Mouse (Mus musculus) layer of hippocampus, postnatal 36 days (tissue): ENCODE measurements around the gene Tab2. TPM values are rescaled to one million over a fixed set of nuclear protein-coding genes. Genes with fewer than 3 reads are reported as not detected.

Experiments
- DNase-seq, 2 experiments: peaks; one replicate each; pipeline ENCODE4 v3.0.0; 2022
- total RNA-seq, 2 experiments: library from RNA; stranded (reverse); gene quantifications; 2 replicates each; pipeline ENCODE4 v1.2.3; 2021

Tab2 gene
- total RNA-seq: 10 to 100 TPM; 58.5 to 60.6 TPM

DNA sequence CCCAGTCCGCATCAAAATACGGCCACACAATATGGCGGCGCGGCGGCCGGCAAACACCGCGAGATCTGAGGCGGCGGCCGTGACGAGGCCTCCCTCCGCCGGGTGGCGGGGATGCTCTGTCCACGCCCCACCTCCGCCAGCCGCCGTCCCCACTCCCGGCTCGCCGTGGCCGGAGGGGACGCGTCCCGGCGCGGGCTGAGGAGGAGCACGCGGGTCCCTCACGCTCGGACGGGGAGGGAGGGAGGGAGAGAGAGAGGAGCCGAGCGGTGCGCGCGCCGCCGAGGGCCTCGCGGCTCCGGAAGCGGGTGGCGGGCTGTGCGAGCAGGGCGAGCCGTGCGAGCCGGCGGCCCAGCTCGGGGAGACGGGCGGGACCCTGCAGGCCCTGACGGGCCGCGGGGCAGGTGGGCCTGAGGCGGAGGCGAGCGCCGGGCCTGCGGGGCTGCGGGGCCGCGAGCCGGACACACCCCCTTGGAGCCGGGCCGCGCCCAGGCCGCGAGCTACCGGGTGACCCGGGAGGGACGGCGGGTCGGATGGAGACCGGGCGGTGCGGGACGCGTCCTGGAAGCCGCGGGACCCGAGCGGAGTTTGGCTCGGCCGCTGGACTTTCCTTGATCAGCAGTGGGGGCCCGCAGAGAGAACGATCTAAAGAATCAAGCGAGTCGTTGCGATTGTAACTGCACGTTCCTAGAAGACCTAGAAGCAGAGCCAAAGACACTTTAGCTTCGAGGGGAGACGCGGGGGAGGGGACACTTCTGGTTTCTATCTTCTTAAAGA, at the start of gene Tab2:
Tab2 (minus strand) TSS at position 3 of the 774 bp plus-strand sequence.
- peak; percentile 86 to 90 for DNase-seq

GRCm38 (mm10) chr10:7992258-7992919, 36.4 kb upstream of the Tab2 start:
- no peak for DNase-seq

GRCm38 (mm10) chr10:7991596-7991995, 35.6 kb upstream of the Tab2 start:
- DNase-seq: no peak

DNA sequence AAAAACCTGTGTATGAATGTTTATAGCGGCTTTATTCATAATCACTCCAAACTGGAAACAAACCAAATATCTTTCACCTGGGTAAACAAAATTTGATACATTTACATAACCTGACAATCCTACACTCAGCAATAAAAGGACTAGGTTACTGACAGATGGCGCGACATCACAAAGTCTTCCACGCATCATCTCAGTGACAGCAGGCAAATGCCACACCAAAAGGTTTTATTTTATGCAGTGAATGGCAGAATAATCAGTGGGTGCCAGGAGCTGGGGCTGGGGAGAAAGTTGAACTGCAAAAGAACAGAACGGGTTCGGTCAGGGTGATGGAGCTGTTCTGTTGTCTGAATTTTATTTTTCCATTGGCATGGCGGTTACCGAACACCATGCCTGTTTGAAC, 31.5 kb upstream of the Tab2 start:
- DNase-seq: peak; percentile 41 to 51

GRCm38 (mm10) chr10:7976462-7976861, 20.4 kb upstream of the Tab2 start:
- no peak for DNase-seq

DNA sequence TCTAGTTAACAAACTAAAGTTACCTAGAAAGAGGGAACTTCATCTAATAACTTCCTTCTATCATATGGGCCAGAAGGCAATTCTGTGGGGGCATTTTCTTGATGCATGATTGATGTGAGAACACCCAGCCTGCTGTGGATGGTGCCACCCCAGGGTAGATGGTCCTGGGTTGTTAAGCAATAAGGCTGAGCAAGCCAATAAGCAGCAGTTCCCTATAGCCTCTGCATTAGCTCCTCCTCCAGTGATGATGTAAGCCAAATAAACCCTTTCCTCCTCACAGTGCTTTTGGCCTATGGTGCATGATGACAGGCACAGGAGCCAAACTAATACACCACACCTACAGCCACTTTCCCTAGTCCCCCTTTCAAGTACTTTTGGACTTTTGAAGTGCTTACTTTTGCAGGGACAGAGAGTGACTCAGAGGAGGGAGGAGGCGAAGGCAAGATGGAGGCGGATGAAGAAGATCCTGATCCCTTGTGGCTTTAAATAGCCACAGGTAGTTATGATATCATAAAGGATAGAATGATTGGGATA, 12.8 kb upstream of the Tab2 start:
- DNase-seq: no peak

DNA sequence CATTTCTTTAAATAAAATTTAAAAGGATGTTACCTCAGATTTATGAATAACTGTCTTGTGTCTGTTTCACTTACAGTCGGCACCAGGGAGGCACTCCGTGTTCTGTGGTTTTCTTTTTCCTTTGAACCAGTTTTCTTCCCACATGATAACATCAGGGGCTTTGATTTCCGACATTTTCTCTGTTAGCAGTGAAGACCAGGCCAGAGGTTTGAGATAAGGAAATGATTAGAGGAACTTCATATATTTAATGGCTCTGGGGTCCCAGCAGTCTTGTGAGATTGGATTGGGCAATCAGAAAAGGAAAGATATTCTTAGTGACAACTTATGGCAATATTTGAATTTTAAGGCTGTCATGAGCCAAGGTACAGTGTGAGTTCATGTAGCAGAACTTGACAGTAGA, 11.1 kb upstream of the Tab2 start:
- DNase-seq: no peak

GRCm38 (mm10) chr10:7959073-7959472, 3.0 kb upstream of the Tab2 start:
- no peak for DNase-seq

DNA sequence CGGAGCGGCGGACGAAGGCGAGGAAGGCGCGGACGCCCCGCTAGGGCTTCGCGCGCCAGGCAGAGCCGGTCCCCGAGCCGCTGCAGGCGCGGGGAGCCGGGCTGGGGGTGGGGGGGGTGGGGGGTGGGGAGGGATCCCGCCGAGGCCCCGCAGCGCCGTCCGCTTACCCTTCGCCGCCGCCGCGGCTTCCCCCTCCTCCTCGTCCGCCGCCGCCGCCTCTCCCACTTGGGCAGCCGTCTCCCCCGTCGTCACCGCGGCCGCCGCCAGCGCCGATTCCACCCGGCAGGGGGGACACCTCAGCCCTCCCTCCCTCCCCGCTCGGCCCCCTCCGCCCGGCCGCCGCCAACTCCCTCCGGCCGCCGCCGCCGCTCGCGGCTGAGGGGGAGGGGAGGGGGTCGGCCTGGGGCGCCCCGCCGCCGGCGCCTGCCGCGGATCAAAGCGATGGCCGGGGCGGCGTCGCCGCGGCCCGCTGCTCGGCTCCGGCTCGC, 352 bp downstream of the Tab2 start:
- DNase-seq: peak; percentile 41 to 47

DNA sequence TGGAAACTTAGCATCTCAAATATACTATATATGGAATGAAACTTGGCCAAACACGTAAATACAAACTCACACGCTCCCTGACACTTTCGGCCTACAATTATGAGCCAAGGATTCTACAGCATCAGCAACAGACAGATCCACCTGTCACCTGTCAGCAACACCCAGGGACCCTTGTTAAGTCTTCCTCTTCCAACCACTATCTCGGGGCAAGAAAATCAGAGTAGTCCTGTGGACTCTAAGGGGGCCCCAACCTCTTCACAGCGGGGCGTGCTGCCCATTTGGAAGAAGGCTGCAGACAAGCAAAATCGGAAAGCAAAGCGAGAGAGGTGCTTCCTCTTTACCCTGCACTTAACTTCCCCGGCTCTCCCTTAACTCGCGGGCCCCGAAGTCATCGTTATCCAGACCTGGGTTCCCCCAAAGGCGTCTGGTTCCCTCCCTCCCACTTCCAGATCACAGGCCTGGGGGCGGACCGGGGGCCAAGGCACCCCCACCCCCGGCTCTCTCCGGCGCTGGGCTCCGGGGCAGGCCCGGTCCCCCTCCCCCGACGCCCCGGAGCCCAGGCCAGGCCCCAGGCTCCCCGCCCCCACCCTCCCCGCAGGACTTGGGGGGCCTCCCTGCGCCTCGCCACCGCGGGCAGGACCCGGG, 919 bp downstream of the Tab2 start:
- peak; percentile 24 to 44 for DNase-seq

DNA sequence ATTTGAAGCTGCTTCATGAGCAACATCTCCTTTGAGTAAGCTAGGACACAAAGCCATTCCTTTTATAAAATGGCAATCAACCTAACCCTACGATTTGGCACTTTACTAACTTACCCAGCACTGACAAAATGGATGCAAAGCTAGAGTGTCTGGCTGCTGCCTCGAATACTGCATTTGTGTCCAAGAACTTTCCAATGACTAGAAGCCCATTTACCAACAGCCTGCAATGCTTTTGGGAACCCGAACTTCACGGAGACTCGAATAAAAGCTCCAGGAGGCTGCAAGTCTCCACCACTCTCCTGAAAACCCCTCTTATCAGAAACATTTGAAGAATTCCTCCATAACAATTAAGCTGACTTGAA, 1.4 kb downstream of the Tab2 start:
- DNase-seq: no peak

GRCm38 (mm10) chr10:7943006-7943405, 13.0 kb downstream of the Tab2 start:
- DNase-seq: no peak

DNA sequence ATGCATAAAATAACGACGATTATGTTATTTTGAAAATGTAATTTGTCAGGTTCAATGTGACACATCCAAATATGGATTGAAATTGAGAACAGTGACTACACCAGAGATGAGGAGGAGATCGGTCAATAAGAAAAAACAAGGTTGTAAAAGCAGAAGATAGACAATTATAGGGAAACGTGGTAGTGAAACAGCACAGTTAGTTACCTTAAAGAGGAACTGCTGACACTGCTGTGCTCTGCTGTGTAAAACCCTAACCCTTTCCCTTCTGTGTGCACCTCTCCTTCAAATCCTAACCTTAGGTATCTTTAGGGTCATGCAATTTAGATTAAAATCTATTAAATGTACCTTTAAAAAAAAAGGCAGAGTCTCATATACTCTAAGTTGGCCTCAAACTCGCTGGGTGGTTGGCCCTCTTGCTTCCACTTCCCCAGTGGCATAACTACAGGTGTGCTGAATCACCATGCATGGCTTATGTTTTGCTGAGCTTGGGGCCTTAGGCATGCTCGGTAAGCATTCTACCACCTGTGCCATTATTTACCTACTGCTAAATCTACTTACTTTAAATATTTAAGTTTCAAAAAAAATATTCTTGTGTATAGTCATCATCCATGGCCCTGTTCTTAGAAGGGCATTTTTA, 19.4 kb downstream of the Tab2 start:
- DNase-seq: no peak

DNA sequence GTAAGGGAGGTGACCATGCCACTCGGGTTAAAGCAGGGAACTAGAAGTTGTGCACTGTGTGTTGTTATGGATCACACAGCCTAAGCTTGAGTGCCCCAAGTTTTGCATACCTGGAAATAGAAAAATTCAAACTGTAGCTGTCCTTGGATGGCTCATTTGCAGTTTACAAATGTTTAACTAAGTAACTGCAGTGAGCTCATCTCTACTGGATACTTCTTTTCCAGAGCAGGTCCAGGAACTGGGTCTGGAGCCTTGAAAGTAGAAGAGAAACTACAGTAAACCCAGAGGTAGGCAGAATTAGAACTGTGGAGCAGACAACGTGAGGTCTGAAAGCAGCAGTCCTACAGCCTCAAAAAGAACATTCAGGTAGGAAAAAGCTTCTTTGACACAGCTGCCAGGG, 23.1 kb downstream of the Tab2 start:
- DNase-seq: no peak

- DNase-seq: no peak
These were observed 27.0 kb downstream of the Tab2 start for GRCm38 (mm10) chr10:7928996-7929395.

DNA sequence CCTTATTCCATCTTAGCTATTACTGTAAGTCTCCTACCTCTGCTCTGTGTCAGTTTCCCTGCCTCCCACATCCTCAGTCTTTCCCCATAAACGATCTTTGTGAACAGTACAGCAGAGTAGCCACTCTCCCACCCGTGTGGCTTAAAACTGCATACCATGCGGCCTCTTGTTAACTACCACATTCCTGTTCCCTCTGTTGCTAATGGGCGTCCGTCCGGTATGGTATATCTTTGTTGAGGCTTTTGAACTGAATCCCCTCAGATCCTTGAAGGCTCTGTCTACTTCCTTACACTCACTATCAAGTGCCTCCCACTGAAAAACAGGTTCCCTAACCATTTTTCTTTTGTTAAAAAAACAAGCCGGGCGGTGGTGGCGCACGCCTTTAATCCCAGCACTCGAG, 30.5 kb downstream of the Tab2 start:
- DNase-seq: no peak

- no peak for DNase-seq
These were observed 32.6 kb downstream of the Tab2 start for GRCm38 (mm10) chr10:7923433-7923832.

GRCm38 (mm10) chr10:7911268-7911667, 44.8 kb downstream of the Tab2 start:
- peak; percentile 26 to 33 for DNase-seq

GRCm38 (mm10) chr10:7907151-7907550, 48.9 kb downstream of the Tab2 start:
- no peak for DNase-seq

- no peak for DNase-seq
These were observed 51.9 kb downstream of the Tab2 start for GRCm38 (mm10) chr10:7904157-7904556.

DNA sequence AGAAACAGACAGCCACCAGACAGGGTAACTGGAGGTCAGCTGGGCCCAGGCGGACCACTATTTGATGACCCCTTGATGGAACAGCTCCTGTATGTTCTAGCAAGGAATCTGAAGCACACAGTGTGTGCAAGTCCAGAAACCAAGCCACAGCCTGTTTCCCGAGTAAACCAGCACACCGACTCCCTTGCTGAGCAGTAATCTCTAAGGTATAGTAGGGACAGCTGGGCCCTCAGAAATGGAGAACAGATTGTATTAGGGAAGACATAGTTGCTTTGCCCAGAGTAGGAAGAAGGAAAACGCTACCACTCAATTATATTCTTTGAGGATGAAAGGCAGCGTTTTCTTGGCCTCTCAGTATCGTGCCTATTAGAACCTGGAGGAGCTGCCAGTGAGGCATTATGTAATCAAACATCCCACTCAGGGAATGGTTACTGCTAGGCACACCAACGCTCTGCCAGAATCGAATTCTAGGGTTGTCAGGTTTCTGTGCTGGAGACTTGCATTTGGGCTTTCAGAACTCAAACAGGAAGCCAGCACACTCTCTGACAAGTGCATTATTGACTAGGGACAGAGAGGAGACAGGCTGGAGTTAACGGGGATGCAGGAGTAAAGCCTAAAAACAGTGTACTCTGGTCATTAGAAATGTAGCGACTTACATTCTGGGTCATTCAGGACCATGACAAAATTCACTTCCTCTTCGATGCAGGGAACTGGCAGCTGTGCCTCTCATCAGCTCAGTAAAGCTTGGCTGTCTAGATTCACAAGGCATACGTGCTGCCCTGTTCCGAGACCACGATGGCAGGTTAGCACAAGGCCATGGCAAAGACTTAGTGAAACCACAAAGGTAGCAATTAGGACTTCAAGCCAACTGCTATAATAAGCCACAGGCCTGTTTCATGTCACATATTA, 55.1 kb downstream of the Tab2 start:
- peak; percentile 37 to 44 for DNase-seq
